Mouse (Mus musculus) lung, postnatal 0 days (tissue): ENCODE data around the gene Zfp523.
"Not testable (repeated sequence)": the region's sequence is repeated elsewhere in the genome, so short reads cannot be mapped to it uniquely, and the experiment has no call there.

Source experiments
- CTCF ChIP-seq: IDR thresholded peaks from 2 replicates; pipeline ENCODE4 v1.5.1; 2016; ENCODE audit warnings: antibody characterized with exemption, mild to moderate bottlenecking
- EP300 ChIP-seq: IDR thresholded peaks from 2 replicates; pipeline ENCODE4 v1.6.1; 2016; ENCODE audit warnings: antibody characterized with exemption, mild to moderate bottlenecking, control low read depth

- not testable (repeated sequence) for TF ChIP-seq CTCF, EP300
Observed at GRCm38 (mm10) chr17:28222463-28222862, 45.5 kb downstream of the Zfp523 start.
